Mouse (Mus musculus) liver, adult (tissue): ENCODE results near the gene Stbd1.

Source experiments
- GATA4 ChIP-seq: IDR thresholded peaks from 2 replicates; pipeline ENCODE4 v1.6.1; 2014; ENCODE audit warnings: mild to moderate bottlenecking, low read length; ENCODE audit not compliant: insufficient replicate concordance

Gene Stbd1

DNA sequence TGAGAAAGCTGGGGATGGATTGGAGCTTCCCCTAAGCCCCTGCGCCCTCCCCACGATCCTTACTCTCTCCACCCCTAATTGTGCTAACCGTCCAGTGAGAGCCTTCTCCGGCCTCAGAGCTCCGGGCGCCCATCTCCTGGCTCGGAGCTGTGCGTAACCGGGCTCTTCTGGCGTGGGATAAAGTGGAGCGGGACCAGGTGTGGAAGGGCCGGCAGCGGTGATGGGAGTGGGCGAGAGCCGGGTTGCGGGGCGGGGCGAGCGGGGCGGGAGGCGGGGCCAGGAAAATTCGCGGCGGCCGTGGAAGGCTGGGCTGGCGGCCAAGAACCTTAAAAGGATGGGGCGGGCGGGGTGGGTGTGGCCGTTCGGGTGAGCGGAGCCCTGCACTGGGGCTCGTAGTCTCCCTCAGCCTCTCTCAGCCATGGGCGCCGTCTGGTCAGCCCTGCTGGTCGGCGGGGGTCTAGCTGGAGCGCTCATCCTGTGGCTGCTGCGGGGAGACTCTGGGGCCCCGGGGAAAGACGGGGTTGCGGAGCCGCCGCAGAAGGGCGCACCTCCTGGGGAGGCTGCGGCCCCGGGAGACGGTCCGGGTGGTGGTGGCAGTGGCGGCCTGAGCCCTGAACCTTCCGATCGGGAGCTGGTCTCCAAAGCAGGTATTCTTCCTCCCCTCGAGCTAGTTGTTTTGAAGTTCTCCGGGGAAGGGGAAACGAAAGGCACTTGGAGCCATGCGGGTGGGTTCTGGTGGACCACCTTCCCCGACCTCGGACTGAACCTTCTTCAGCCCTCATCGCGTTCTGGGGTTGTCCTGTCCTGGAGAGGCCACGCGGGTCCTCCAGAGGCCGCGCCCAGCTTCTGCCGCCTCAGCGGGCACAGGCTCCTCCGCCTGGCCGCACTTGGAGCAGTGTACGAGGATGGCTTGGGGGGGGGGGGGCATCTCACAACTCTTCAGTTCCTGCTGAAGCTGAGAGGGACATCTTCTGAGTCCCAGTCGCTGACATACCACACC lies at the start of gene Stbd1:
Stbd1 (plus strand) TSS at position 351 of the 1,000 bp plus-strand sequence.
- no peak for TF ChIP-seq GATA4

- no peak for TF ChIP-seq GATA4
Observed at GRCm38 (mm10) chr5:92553939-92554338, 48.9 kb upstream of the Stbd1 start.

GRCm38 (mm10) chr5:92554443-92554842 lies 48.4 kb upstream of the Stbd1 start:
- no peak for TF ChIP-seq GATA4

DNA sequence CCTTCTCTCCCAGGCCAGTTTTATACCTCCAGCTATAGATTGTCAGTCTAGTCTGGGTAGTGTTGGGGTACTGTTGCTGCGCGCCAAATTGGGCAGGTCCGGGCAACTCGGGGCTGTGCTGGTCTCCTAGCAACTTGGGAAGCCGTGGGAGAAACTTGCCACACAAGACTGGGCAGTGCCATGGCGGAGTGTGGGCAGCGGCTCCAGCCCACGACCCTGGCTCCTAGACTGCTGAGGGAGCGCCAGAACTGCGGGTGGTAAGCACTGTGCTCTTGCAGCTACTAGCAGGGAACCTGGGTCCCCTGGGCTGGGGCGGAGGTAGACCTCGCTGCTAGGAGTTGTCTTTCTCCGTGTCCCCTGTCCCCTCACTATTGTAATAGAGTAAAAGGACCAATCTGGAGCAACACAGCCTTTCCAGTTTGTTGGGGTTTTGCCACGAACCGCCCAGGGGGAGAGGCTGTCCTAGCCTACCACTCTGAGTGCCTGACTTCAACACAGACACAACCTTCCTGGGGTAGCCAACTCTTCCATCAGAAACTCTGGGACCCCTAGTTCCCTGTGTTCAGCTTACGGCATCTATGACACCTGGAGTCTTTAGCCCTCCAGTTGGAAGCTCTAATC lies 47.8 kb upstream of the Stbd1 start, which contains the start of gene Fam47e:
Fam47e (plus strand) TSS at position 179 of the 621 bp plus-strand sequence.
- no peak for TF ChIP-seq GATA4

- no peak for TF ChIP-seq GATA4
Observed at GRCm38 (mm10) chr5:92555905-92556304, 46.9 kb upstream of the Stbd1 start.

DNA sequence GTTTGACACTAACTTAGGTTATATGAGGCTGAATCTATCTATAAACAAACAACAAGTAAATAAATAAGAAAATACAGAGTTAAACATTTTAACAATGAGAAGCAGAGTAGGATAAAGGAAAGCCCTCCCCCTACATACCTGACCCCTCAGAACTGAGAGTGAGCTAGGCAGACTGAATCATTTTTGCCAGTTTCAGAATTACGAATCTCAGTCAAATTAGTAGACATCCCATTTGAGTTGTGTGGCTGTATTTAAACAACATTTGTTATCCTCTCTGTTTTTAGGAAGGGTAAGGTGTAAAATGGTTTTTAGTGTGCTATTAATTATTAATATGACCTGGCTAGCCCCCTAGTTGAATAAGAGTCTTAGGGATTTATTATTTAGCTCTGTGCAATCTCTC lies 45.3 kb upstream of the Stbd1 start:
- TF ChIP-seq GATA4, result no peak

GRCm38 (mm10) chr5:92560201-92560600 lies 42.6 kb upstream of the Stbd1 start:
- TF ChIP-seq GATA4, result no peak

GRCm38 (mm10) chr5:92562002-92562401 lies 40.8 kb upstream of the Stbd1 start:
- TF ChIP-seq GATA4, result no peak

- peak; percentile 3; the same call in 1 of the 2 replicates for TF ChIP-seq GATA4
Observed at GRCm38 (mm10) chr5:92571232-92571631, 31.6 kb upstream of the Stbd1 start.

DNA sequence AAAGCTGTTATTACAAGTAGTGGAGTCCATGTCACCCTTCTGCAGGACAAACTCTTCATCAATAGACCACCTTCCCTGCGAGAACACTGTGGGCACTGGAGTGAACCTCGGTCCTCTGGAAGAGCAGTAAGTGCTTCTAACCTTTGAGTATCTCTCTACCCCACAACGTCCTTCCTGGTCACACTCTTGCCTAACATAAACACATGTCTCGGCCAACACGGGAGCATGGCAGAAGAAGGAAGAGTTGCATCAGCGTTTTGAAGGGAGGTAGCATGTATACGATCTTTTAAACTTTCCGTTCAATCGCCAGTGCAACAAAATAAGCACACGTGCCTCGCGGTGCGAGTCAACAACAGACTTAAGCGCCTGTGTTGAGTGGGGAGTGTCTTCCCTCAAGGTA lies 23.3 kb upstream of the Stbd1 start:
- no peak for TF ChIP-seq GATA4

DNA sequence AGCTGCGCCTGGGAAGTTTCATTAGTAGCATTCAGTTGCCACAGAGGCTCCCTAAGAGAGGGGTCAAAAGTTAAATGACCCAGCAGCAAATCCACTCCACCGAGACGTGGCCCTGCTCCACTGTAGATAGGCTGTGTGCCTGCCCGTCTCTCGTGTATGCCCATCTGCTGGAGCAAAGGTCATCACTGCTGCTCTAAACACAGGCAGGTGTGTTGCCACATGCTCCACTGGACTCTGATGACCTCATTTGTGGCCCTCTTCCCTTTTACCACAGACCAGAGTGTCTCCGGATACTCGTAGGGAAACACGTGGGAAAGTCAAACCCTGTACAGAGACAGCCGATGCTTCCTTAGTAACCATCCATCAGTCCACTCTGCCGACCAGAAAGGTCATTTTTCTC lies 16.9 kb upstream of the Stbd1 start:
- TF ChIP-seq GATA4, result peak; percentile 83; the same call in 1 of the 2 replicates

DNA sequence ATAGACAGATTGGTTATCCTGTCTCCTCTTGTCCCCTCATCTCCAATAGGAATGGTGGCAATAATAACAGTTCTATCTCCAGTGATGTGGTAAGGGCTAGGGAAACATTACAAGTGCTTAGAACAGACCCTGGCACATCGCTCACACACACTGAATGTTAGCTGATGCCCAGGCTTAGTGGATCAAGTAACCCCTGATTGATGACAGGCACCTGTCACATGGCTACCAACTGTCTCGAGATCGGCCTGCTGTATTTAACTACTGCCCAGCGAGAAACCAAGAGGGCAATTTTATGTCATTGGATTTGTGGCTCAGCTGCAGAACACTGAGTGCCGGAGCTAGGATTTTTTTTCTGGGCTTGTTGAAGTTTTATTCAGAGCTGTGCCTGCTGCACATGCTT lies 7.8 kb upstream of the Stbd1 start:
- TF ChIP-seq GATA4, result no peak

DNA sequence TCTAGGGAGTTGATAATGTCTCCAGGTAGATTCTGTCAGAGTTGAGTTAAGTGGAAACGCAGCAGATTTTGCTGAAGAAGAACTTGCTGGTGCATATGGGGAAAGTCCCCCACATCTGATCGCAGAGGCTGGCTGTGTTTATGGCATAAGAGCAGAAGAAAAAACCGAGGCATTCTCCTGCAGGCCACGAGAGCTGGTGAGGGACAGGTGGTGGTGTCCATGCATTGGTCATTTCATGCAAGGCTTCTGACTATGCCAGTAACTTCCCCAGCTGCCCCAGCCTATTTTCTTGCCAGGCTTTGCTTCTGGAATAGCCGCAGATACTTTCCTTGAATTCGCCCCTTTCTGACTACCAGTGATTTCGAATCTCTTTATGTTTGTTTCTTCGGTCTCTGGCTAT lies 6.0 kb upstream of the Stbd1 start:
- TF ChIP-seq GATA4, result no peak

GRCm38 (mm10) chr5:92599030-92599429 lies 3.8 kb upstream of the Stbd1 start:
- no peak for TF ChIP-seq GATA4

GRCm38 (mm10) chr5:92604452-92605247 lies 1.8 kb downstream of the Stbd1 start:
- no peak for TF ChIP-seq GATA4
